Mouse (Mus musculus) hindlimb bud, embryonic 11.5 days (tissue): ENCODE measurements at regions not wholly inside any gene's neighbourhood (a gene's known extent, or its start where the extent isn't known, plus 50 kb on each side); places are given as distances from the start of the nearest gene placed in this dataset.
"Not testable (repeated sequence)": the region's sequence is repeated elsewhere in the genome, so short reads cannot be mapped to it uniquely, and the experiment has no call there.

Source experiments
- DNase-seq: peaks from one replicate; pipeline ENCODE4 v3.0.0-alpha.2; 2012; ENCODE audit warnings: low read depth, low spot score; ENCODE audit errors: extremely low spot score

DNA sequence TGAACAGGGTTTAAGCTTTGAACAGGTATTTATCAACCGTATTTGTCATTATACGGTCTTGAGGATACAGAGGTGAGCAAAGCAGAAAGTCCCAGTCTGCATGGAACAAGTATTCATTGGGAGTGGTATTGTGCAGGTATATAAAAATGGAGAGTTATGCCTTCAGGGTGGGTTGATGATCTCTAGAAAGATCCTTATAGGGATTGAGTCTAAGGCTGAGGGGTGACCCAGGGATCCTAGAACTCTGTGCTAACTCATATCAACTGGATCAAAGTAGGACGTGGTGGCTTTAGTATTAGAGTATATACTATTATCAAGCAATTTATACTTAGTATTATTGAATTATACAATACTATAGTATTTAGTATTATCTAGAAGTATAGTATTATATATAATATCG lies 82.9 kb upstream of the Xcl1 start:
- no peak for DNase-seq

- no peak for DNase-seq
Measured at GRCm38 (mm10) chr1:165017793-165018192, 82.5 kb upstream of the Xcl1 start.

GRCm38 (mm10) chr1:165014328-165014727 lies 79.0 kb upstream of the Xcl1 start:
- no peak for DNase-seq

GRCm38 (mm10) chr1:165013428-165013827 lies 78.1 kb upstream of the Xcl1 start:
- DNase-seq = no peak

- DNase-seq = no peak
Measured at GRCm38 (mm10) chr1:165012376-165012775, 77.0 kb upstream of the Xcl1 start.

DNA sequence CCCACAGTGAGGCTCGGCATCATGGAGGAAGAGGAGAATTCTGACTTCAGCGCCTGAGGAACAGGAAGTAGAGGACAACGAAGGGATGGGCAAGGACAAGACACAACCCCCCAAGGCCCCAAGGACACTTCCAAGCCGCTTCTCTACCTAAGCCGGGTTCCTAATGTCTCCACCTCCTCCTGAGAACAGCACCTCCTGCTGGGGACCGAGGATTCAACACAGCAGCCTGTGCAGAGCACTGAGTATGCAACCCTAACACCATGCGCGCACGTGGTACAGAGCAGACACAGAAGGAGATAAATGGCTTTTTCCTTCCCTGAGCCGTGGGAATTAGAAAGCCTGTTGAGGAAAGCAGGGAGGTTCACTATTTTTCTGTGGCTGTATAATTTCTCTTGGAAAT lies 64.2 kb upstream of the Xcl1 start:
- DNase-seq = no peak

GRCm38 (mm10) chr1:164998621-164999020 lies 63.3 kb upstream of the Xcl1 start:
- no peak for DNase-seq

DNA sequence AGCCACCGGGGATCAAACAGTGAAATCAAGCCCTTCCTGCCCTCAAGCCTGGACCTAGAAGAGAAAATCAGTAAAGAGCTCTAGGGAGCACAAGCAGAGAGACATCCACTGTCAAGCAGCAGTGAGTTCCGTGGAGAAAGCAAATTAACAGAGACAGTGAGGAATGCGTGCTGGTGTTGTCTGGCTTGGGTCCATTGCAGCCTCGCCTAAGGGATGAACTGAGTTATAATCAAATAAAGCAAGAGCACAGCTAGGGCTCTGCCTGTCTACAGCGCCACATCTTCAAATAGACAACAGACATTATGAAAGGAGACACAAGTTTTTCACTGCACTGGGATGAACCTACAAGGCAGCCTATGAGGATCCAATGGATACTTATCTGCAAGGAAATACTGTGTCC lies 62.3 kb upstream of the Xcl1 start:
- DNase-seq = no peak

- DNase-seq = no peak
Measured at GRCm38 (mm10) chr1:164994247-164994660, 58.9 kb upstream of the Xcl1 start.

DNA sequence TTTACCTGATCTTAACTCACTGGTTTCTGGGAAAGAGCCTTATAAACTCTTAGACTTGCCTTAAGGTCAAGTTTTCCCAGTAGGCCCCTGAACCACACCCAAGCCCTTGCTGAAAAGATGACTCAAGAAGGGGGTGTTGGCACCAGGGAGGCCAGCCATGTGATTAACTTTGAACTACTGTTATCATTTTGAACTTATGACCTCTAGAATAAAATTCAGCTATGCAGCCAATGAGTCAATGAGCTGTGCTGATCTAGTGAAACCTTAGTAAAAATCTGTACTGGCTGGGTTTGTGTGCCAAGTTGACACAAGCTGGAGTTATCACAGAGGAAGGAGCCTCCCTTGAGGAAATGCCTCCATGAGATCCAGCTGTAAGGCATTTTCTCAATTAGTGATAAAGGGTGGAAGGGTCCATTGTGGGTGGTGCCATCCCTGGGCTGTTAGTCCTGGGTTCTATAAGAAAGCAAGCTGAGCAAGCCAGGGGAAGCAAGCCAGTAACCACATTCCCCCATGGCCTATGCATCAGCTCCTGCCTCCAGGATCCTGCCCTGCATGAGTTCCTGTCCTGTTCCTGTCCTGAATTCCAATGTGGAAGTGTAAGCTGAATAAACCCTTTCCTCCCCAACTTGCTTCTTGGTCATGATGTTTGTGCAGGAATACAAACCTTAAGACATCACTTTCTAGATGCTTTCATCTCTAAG lies 58.0 kb upstream of the Xcl1 start:
- not testable (repeated sequence) for DNase-seq

GRCm38 (mm10) chr1:164988982-164989381 lies 53.7 kb upstream of the Xcl1 start:
- DNase-seq = no peak

- no peak for DNase-seq
Measured at GRCm38 (mm10) chr1:164988191-164988590, 52.9 kb upstream of the Xcl1 start.

- DNase-seq = not testable (repeated sequence)
Measured at GRCm38 (mm10) chr1:164985521-164985920, 50.2 kb upstream of the Xcl1 start.
